Mouse (Mus musculus) layer of hippocampus, postnatal 10 days (tissue): ENCODE results near the gene Cnot2. TPM values are rescaled to one million over a fixed set of nuclear protein-coding genes. Genes with fewer than 3 reads are reported as not detected.

Experiments used
- DNase-seq, 2 experiments: peaks; one replicate each; pipeline ENCODE4 v3.0.0; 2021; ENCODE audit warnings: low spot score in 2 of 2
- total RNA-seq, 2 experiments: library from RNA; stranded (reverse); gene quantifications; 2 replicates each; pipeline ENCODE4 v1.2.3; 2021

Gene Cnot2
- total RNA-seq, 2 experiments from 2014 or later: 68.7 to 71.0 TPM

- DNase-seq: no peak
These were observed 99.4 kb downstream of the Cnot2 start for GRCm38 (mm10) chr10:116481917-116482316.

GRCm38 (mm10) chr10:116480988-116481387, 100.3 kb downstream of the Cnot2 start:
- no peak for DNase-seq

- no peak for DNase-seq
These were observed 104.8 kb downstream of the Cnot2 start for GRCm38 (mm10) chr10:116476559-116476958.

GRCm38 (mm10) chr10:116475725-116476124, 105.6 kb downstream of the Cnot2 start:
- no peak for DNase-seq

GRCm38 (mm10) chr10:116473759-116474549, 107.4 kb downstream of the Cnot2 start, which contains the start of gene Kcnmb4:
Gene Kcnmb4 (minus strand): TSS chr10:116473878.
- peak; percentile 56 to 68 for DNase-seq

GRCm38 (mm10) chr10:116473071-116473758, 108.1 kb downstream of the Cnot2 start:
- peak; percentile 48 to 62 for DNase-seq

GRCm38 (mm10) chr10:116472579-116472978, 108.7 kb downstream of the Cnot2 start:
- no peak for DNase-seq

GRCm38 (mm10) chr10:116470306-116470925, 110.9 kb downstream of the Cnot2 start:
- no peak for DNase-seq

- no peak for DNase-seq
These were observed 113.2 kb downstream of the Cnot2 start for GRCm38 (mm10) chr10:116468094-116468493.

- peak in 1 of 2 experiments; percentile 1 for DNase-seq
These were observed 117.5 kb downstream of the Cnot2 start for GRCm38 (mm10) chr10:116463753-116464345.

- DNase-seq: no peak
These were observed 119.9 kb downstream of the Cnot2 start for GRCm38 (mm10) chr10:116461443-116461842.

- no peak for DNase-seq
These were observed 122.5 kb downstream of the Cnot2 start for GRCm38 (mm10) chr10:116458786-116459185.

GRCm38 (mm10) chr10:116452771-116453170, 128.5 kb downstream of the Cnot2 start:
- DNase-seq: no peak

GRCm38 (mm10) chr10:116450621-116451020, 130.7 kb downstream of the Cnot2 start:
- DNase-seq: no peak

- no peak for DNase-seq
These were observed 133.1 kb downstream of the Cnot2 start for GRCm38 (mm10) chr10:116448166-116448565.

- no peak for DNase-seq
These were observed 134.1 kb downstream of the Cnot2 start for GRCm38 (mm10) chr10:116447176-116447575.

GRCm38 (mm10) chr10:116446040-116446439, 135.3 kb downstream of the Cnot2 start:
- no peak for DNase-seq

GRCm38 (mm10) chr10:116444826-116445225, 136.5 kb downstream of the Cnot2 start:
- no peak for DNase-seq

- no peak for DNase-seq
These were observed 136.9 kb downstream of the Cnot2 start for GRCm38 (mm10) chr10:116444371-116444770.

- no peak for DNase-seq
These were observed 140.4 kb downstream of the Cnot2 start for GRCm38 (mm10) chr10:116440946-116441345.

- DNase-seq: no peak
These were observed 141.2 kb downstream of the Cnot2 start for GRCm38 (mm10) chr10:116440088-116440487.

- DNase-seq: no peak
These were observed 145.9 kb downstream of the Cnot2 start for GRCm38 (mm10) chr10:116435455-116435854.
